Mouse (Mus musculus) bone marrow macrophage, adult 2 months (primary cell): ENCODE data around the gene Ubl4a.

Source experiments
- CTCF ChIP-seq: IDR thresholded peaks from 2 replicates; pipeline ENCODE4 v1.5.1; 2012; ENCODE audit warnings: low read depth, mild to moderate bottlenecking, low read length, moderate library complexity
- POLR2A ChIP-seq: IDR thresholded peaks from 2 replicates; pipeline ENCODE4 v1.6.1; 2012; ENCODE audit warnings: mild to moderate bottlenecking, low read depth, low read length, borderline replicate concordance

- TF ChIP-seq CTCF (no peak), POLR2A (peak; percentile 47; the same call in 1 of the 2 replicates)
Observed at GRCm38 (mm10) chrX:74372888-74373549, at the start of gene Ubl4a, which contains the start of gene Slc10a3.
